Mouse (Mus musculus) forebrain, embryonic 13.5 days (tissue): ENCODE results near the gene Tmem115. TPM values are rescaled to one million over a fixed set of nuclear protein-coding genes. Genes with fewer than 3 reads are reported as not detected.

Source experiments
- ATAC-seq: fragments of 200-750 bp; cut with Nextera tagmentation; 2 replicates; pipeline ENCODE4 v1.8.0; 2017
- H3K27ac ChIP-seq: fragments of 300-500 bp; sonication (generic); 2 replicates; pipeline ENCODE4 v1.5.1; 2015; ENCODE audit warnings: inconsistent platforms, mild to moderate bottlenecking, moderate library complexity
- H3K27me3 ChIP-seq: fragments of 300-500 bp; sonication (generic); 2 replicates; pipeline ENCODE4 v1.6.1; 2015; ENCODE audit warnings: mild to moderate bottlenecking, inconsistent platforms
- H3K36me3 ChIP-seq: fragments of 300-500 bp; sonication (generic); 2 replicates; pipeline ENCODE4 v1.6.1; 2015; ENCODE audit warnings: mild to moderate bottlenecking, inconsistent platforms; ENCODE audit not compliant: poor library complexity, severe bottlenecking
- H3K4me1 ChIP-seq: fragments of 300-500 bp; sonication (generic); 2 replicates; pipeline ENCODE4 v1.6.1; 2015; ENCODE audit warnings: inconsistent platforms
- H3K4me2 ChIP-seq: fragments of 300-500 bp; sonication (generic); 2 replicates; pipeline ENCODE4 v1.6.1; 2015; ENCODE audit warnings: inconsistent platforms, mild to moderate bottlenecking, moderate library complexity
- H3K4me3 ChIP-seq: fragments of 300-500 bp; sonication (generic); 2 replicates; pipeline ENCODE4 v1.5.1; 2015; ENCODE audit warnings: mild to moderate bottlenecking, inconsistent platforms
- H3K9ac ChIP-seq: fragments of 300-500 bp; sonication (generic); 2 replicates; pipeline ENCODE4 v1.6.1; 2015; ENCODE audit warnings: mild to moderate bottlenecking, inconsistent platforms
- H3K9me3 ChIP-seq: fragments of 300-500 bp; sonication (generic); replicated peaks from 2 replicates; pipeline ENCODE4 v1.6.1; 2016; ENCODE audit warnings: inconsistent platforms
- WGBS: fragments of 180-500 bp; shearing (Covaris S2); methylation state at CpG from one replicate; pipeline ENCODE4 v1.1.7; 2015; 5-methylcytosine and 5-hydroxymethylcytosine counted together
- polyA plus RNA-seq: library from polyadenylated mRNA; unstranded; fragments of >200 nt; fragmentation: Nextera tagmentation; extraction: Ambion mirVana; gene quantifications from 2 replicates; pipeline ENCODE4 v1.2.1, GENCODE M21; 2015

Tmem115 gene
- polyA plus RNA-seq, 1 experiment from 2014 or later, result 36.9 TPM

- Histone ChIP-seq H3K9ac (no peak overlapping the region), H3K4me1 (peaks cover 46% of the 10 kb centered on the region), H3K9me3 (no peaks in the 10 kb centered on the region), H3K27ac (no peak overlapping the region), H3K4me3 (no peak overlapping the region), H3K36me3 (no peaks in the 10 kb centered on the region), H3K4me2 (no peak overlapping the region), H3K27me3 (no peaks in the 10 kb centered on the region)
- WGBS, result 86% methylated on average over 12 of the region's 12 CpGs
- no peak for ATAC-seq
These were observed 31.5 kb upstream of the Tmem115 start for GRCm38 (mm10) chr9:107502131-107502846.

- Histone ChIP-seq H3K4me3 (no peak overlapping the region), H3K4me2 (no peak overlapping the region), H3K9me3 (no peaks in the 10 kb centered on the region), H3K27me3 (no peaks in the 10 kb centered on the region), H3K9ac (no peak overlapping the region), H3K36me3 (no peaks in the 10 kb centered on the region), H3K4me1 (peaks cover 72% of the 10 kb centered on the region), H3K27ac (peak overlapping the region; percentile 70)
- ATAC-seq, result peak; percentile 33; the same call in 1 of the 2 replicates
- 47% methylated on average over 19 of the region's 19 CpGs for WGBS
These were observed 28.8 kb upstream of the Tmem115 start for GRCm38 (mm10) chr9:107504662-107505537.

GRCm38 (mm10) chr9:107508266-107508665 is 25.5 kb upstream of the Tmem115 start:
- Histone ChIP-seq H3K4me2 (peak overlapping the region; percentile 29; the same call in 1 of the 2 replicates), H3K27ac (peak overlapping the region; percentile 64), H3K4me1 (peaks cover 91% of the 10 kb centered on the region), H3K27me3 (0 out of 2 replicates have a peak, but pooled peaks cover 2% of the 10 kb centered on the region), H3K4me3 (no peak overlapping the region), H3K36me3 (no peaks in the 10 kb centered on the region), H3K9me3 (no peaks in the 10 kb centered on the region), H3K9ac (0 out of 2 replicates have a peak overlapping the region, but pooled peaks have one; percentile 1)
- WGBS, result 56% methylated on average over 10 of the region's 10 CpGs
- peak; percentile 61 for ATAC-seq

- no peak for ATAC-seq
- Histone ChIP-seq H3K4me1 (peaks cover 73% of the 10 kb centered on the region), H3K4me3 (no peak overlapping the region), H3K9ac (0 out of 2 replicates have a peak overlapping the region, but pooled peaks have one; percentile 30), H3K4me2 (no peak overlapping the region), H3K27ac (peak overlapping the region; percentile 48; the same call in 1 of the 2 replicates), H3K9me3 (no peaks in the 10 kb centered on the region), H3K36me3 (no peaks in the 10 kb centered on the region), H3K27me3 (0 out of 2 replicates have a peak, but pooled peaks cover 3% of the 10 kb centered on the region)
- 87% methylated on average over 14 of the region's 14 CpGs for WGBS
These were observed 23.2 kb upstream of the Tmem115 start for GRCm38 (mm10) chr9:107510384-107511100.

DNA sequence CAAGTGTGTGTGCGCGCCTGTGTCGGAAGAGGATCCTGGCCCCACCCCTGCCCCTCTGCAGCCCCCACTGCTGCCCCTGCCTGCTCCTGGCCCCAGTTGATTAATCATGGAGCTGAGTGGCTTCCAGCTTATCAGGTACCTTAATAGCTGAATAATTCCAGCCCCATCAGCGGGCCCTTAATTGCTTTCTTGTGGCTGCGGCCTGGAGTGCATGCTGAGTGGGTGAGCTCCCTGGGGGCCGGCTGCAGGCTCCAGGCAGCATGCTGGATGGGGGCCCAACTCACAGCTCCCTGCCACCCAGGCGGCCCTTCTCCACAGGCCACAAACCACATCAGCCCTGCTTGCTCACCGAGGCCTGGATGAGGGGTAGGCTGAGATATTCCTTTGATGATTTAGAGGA is 22.3 kb upstream of the Tmem115 start:
- peaks cover 64% of the 10 kb centered on the region for H3K4me1 ChIP-seq
- H3K4me3 ChIP-seq, result no peak overlapping the region
- H3K4me2 ChIP-seq, result no peak overlapping the region
- no peak for ATAC-seq
- peak overlapping the region; percentile 22; the same call in 1 of the 2 replicates for H3K9ac ChIP-seq
- H3K27me3 ChIP-seq, result 0 out of 2 replicates have a peak, but pooled peaks cover 3% of the 10 kb centered on the region
- H3K27ac ChIP-seq, result peak overlapping the region; percentile 48
- H3K9me3 ChIP-seq, result no peaks in the 10 kb centered on the region
- 46% methylated on average over 8 of the region's 8 CpGs for WGBS
- no peaks in the 10 kb centered on the region for H3K36me3 ChIP-seq

DNA sequence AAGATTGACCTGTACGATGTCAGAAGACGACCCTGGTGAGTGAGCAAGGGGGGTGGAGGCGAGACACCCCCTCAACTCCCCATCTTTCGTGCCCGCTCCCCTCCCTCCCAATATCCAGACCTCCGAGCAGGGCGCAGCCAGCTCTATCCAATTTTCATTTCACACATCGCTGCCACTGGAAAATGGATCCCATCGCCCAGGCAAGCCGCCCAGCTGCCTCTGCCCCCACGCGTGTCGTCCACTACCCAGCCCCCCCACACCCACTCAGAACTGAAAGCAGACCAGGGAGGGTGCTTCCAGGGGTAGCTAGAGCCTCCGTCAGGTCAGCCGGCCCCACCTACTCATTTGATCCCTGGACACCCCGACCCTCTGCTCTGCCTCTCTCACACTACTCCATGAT is 21.4 kb upstream of the Tmem115 start:
- Histone ChIP-seq H3K36me3 (no peaks in the 10 kb centered on the region), H3K9ac (peak overlapping the region; percentile 8; the same call in 1 of the 2 replicates), H3K27ac (peak overlapping the region; percentile 48), H3K9me3 (no peaks in the 10 kb centered on the region), H3K4me3 (no peak overlapping the region), H3K4me1 (peaks cover 55% of the 10 kb centered on the region), H3K27me3 (0 out of 2 replicates have a peak, but pooled peaks cover 3% of the 10 kb centered on the region), H3K4me2 (no peak overlapping the region)
- WGBS, result 44% methylated on average over 16 of the region's 16 CpGs
- no peak for ATAC-seq

DNA sequence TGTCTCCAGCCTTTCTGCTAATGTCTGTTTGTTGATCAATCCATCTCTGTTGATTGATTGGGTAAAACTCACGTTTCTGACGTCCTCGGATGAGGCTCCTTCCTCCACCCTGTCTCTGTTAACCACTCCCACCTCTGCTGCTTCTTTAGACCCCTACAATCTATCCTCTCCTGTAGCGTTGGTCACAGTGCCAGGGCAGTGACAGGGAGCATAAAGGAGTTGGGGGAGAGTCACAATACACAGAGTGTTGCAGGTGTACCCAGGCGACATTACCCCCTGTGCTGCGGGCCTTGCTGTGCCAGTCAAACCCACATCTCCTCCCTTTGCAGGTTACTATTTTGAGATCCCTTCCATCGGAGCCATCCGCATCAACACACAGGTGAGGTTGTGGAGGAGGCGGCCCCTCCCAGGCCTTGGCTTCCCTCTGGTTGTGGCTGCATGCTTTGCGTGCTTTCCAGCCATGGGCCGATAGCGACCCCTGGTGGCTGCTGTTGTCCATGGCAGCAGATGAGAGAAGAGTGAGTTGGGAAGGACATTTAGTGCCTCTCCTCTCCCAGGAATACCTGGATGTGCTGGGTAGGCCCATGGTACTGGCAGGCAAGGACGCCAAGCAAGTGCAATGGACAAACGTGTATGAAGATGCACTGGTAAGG is 19.3 kb upstream of the Tmem115 start:
- Histone ChIP-seq H3K36me3 (no peaks in the 10 kb centered on the region; the same call in 1 of the 2 replicates), H3K27ac (no peak overlapping the region), H3K9me3 (no peaks in the 10 kb centered on the region), H3K4me3 (no peak overlapping the region), H3K27me3 (0 out of 2 replicates have a peak, but pooled peaks cover 3% of the 10 kb centered on the region), H3K4me1 (peaks cover 34% of the 10 kb centered on the region), H3K9ac (no peak overlapping the region), H3K4me2 (no peak overlapping the region)
- peak; percentile 65 for ATAC-seq
- 28% methylated on average over 14 of the region's 14 CpGs for WGBS

- 46% methylated on average over 6 of the region's 6 CpGs for WGBS
These were observed 13.4 kb upstream of the Tmem115 start for GRCm38 (mm10) chr9:107520331-107520730.

GRCm38 (mm10) chr9:107521190-107521589 is 12.6 kb upstream of the Tmem115 start:
- peak; percentile 30; the same call in 1 of the 2 replicates for ATAC-seq
- Histone ChIP-seq H3K4me2 (no peak overlapping the region), H3K27ac (no peak overlapping the region), H3K4me3 (no peak overlapping the region), H3K36me3 (no peaks in the 10 kb centered on the region; the same call in 1 of the 2 replicates), H3K4me1 (peaks cover 26% of the 10 kb centered on the region), H3K27me3 (peaks cover 19% of the 10 kb centered on the region), H3K9me3 (no peaks in the 10 kb centered on the region), H3K9ac (no peak overlapping the region)
- 63% methylated on average over 5 of the region's 5 CpGs for WGBS

More at GRCm38 (mm10) chr9:107520331-107520730, 13.4 kb upstream of the Tmem115 start:
- Histone ChIP-seq H3K27ac (no peak overlapping the region), H3K36me3 (no peaks in the 10 kb centered on the region; the same call in 1 of the 2 replicates), H3K27me3 (peaks cover 11% of the 10 kb centered on the region), H3K9me3 (no peaks in the 10 kb centered on the region), H3K9ac (no peak overlapping the region), H3K4me2 (no peak overlapping the region), H3K4me1 (peaks cover 25% of the 10 kb centered on the region), H3K4me3 (no peak overlapping the region)
- no peak for ATAC-seq

DNA sequence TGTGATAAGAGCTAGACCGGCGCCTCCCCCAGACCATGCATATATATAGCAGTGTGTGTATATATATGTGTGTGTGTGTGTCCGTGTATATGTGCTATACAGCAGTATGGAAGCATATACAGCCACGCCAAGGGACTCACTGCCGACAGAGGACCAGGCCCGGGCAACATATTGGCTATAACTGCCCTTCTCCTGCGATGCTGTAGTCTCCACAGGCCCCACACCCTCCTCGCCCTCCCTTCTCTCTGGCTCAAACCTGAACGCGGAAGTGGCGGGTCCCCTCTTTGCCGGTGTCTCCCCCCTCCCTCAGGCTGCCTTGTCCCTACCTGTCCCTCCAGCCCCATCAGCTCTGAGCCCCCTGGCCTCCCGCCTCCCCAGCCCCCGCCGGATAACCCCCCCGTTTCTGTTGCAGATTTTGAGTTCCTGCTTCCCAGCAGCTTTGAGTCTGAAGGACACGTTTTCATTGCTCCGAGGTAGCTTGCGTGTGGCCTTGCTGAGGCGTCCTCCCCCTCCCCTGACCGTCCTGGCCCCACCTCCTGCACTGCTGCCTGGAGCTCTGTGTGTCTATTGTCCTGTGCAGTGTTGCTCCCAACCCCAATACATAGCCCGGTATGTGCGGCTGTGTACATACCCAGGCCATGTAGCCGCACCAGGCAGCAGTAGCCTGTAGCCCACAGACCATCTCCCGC is 11.9 kb upstream of the Tmem115 start:
- H3K9me3 ChIP-seq, result no peaks in the 10 kb centered on the region
- H3K9ac ChIP-seq, result peak overlapping the region; percentile 43; the same call in 1 of the 2 replicates
- 23% methylated on average over 25 of the region's 25 CpGs for WGBS
- no peak overlapping the region for H3K4me3 ChIP-seq
- peak; percentile 32; the same call in 1 of the 2 replicates for ATAC-seq
- H3K27me3 ChIP-seq, result peaks cover 26% of the 10 kb centered on the region
- H3K4me2 ChIP-seq, result peak overlapping the region; percentile 29
- no peaks in the 10 kb centered on the region; the same call in 1 of the 2 replicates for H3K36me3 ChIP-seq
- H3K4me1 ChIP-seq, result peaks cover 32% of the 10 kb centered on the region
- H3K27ac ChIP-seq, result no peak overlapping the region; the same call in 1 of the 2 replicates
